Mouse (Mus musculus): ENCODE results near the gene Plxnc1. TPM values are rescaled to one million over a fixed set of nuclear protein-coding genes. Genes with fewer than 3 reads are reported as not detected.

Plxnc1 gene
- total RNA-seq, 2 experiments from 2014 or later = 37.2 to 47.8 TPM

DNA sequence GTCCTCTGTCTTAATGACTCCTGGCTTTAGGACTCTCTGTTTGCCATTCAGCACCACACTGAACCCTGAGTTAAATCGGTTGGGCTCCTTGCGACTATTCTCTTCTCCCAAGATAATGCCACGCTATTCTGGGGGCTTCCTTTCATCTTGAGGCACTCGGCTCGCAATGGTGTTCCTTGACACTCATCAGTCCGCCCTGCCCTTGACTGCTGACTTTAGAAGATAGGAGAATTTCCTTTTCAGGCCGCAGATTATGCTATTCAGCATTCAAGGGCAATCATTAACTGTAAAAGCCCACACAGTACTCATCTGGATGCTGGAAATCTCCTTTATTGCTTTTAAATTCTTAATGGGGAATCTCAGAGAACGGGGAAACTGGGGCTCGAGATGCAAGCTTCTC lies 108.8 kb downstream of the Plxnc1 start:
- intact Hi-C loops (cut with DNase I) = no loop called here
- DNase-seq (ENCODE audit: low spot score in 2 of 2) = no peak

DNA sequence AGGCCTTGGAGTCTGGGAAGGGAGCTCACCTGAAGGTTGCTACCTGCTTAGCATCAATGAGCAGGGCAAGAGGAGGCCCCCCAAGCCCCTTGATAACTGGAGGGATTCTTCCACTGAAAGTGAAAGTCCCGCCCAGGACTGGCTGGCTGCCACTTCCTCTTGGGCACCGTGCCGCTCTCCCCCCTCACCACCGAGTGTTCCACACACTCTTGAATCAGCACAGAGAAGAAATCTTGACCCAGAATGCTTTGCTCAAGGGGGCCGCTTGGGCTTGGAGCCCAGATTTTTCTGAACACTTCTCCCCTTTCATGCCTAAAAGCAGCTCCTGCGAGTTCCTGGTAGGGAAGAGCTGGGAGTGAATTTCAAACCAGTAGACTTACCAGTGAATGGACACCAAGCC lies 115.2 kb downstream of the Plxnc1 start:
- intact Hi-C loops (cut with DNase I) = loop anchor here (5.0 kb wide), 1 partner anchor 113 kb away; the partner anchor contains the start of gene Plxnc1

DNA sequence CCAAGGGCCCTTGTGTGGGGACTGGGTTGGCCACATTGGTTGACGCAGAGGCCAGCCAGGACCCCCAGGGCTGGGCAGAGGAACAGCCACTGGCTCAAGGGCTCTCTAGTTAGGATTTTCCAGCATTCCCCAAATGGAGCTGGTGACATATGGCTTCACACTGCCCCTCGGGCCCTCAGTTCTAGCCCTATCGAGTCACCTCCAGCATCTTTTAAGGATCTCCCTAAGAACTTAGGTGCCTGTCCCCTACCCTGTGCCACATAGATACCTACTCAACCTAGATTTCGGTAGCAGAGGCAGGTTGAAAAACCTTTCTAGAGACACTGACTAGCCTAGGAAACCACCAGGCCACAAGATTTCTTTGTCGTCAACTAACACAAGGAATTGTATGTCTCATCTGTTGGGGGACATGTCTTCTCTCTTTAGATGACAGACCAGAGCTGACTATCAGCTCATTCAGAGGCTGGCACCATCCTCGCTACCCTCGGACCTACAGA lies 115.9 kb downstream of the Plxnc1 start:
- no peak for DNase-seq (ENCODE audit: low spot score in 2 of 2)
- intact Hi-C loops (cut with DNase I) = loop anchor here (5.0 kb wide), 1 partner anchor 114 kb away; the partner anchor contains the start of gene Plxnc1

More for the DNA sequence above, 115.2 kb downstream of the Plxnc1 start:
- peak; percentile 88 to 92 for DNase-seq (ENCODE audit: low spot score in 2 of 2)

DNA sequence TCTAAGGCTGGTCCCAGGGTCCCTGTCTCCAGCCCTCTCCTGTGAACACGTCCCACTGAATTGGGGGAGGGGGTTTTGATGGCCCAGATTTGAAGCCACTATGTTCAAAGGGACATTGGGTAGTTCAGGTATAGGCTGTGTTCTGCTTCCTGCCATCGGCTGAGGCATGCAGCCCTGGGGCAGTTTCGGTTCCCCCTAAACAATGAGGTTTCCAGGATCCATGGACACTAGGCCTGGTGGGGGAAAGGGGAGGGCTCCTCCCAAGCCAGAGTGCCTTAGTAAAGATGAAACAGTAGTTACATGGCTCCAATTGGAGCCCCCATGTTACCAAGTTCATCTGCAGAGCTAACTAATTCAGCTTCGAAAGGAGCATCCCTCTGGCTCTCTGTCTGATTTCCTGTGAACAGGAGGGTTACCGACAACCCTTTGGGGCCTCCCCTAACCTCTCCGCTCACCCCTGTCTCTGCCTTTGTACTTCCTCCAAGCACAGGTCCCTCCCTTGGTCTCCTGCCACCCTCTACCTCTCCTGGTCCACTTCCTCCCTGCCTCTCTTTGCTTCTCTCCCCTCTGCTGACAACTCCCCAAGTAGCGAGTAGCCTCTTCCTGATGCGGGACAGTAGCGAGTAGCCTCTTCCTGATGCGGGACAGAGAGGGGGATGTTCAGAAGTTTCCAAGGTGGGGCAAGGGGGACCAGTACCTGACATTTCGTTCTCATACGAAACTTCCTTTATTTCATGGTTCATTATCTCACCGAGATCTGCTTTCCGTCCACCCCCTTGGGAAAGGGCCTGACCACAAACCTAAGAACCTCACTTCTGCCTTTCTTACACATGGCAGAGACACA lies 116.5 kb downstream of the Plxnc1 start:
- intact Hi-C loops (cut with DNase I) = loop anchor here (5.0 kb wide), 1 partner anchor 114 kb away; the partner anchor contains the start of gene Plxnc1
- DNase-seq (ENCODE audit: low spot score in 2 of 2) = no peak

DNA sequence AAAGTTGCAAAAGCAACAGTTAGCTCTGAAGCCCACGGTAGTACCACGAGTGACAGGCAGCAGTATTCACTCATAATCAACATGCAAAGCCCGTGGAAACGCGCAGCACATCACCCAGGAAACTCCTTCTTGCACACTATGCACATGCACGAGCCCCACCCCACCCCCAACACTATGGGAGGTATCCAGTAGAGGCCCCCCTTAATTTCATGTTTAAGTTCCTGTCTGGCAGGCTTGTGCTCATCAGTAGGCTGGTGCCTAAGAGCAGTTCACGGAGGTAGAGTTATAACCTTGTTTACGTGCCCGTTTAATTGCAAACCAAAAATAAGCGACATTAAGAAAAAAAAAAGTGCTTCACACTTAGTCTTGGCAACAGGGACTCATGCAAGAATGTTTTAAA lies 117.3 kb downstream of the Plxnc1 start:
- intact Hi-C loops (cut with DNase I) = loop anchor here (5.0 kb wide), 1 partner anchor 115 kb away; the partner anchor contains the start of gene Plxnc1
- DNase-seq (ENCODE audit: low spot score in 2 of 2) = no peak

DNA sequence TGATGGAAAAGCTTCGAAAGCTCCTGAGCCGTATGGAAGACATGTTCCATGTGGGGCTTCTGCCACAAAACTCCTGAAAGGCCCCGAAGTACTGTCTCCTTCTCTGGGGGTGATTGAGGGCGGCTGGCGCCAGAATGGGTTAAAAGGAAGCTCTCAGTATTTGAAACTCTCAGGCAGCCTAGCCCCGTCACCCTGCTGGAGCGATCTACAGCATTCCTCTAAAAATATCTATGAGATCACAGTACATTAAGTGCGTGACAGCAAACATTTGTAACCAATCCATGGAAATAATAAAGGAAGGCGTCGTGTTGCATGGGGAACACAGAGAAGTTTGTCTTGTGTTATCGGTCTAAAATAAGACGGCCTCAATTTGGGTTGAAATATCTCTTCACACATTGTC lies 118.2 kb downstream of the Plxnc1 start:
- intact Hi-C loops (cut with DNase I) = loop anchor here (5.0 kb wide), 1 partner anchor 116 kb away; the partner anchor contains the start of gene Plxnc1
- no peak for DNase-seq (ENCODE audit: low spot score in 2 of 2)

DNA sequence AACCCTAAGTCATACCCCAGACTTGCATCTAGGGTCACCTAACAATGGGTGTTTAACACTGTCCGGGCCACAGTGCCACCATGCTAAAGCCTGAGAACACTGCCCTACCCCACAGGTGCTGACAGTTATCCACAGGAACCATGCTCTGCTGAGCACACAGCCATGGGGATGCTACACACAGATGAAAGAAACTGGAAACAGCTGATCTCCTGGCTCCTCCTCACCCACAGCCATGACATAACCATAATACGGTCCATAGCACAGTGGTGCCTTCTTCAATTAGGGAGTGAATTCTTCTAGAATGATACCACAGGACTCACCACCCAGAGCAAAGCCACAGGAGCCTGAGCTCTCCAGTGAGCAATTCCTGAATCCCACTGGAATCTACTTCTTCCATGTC lies 118.7 kb downstream of the Plxnc1 start:
- intact Hi-C loops (cut with DNase I) = loop anchor here (5.0 kb wide), 1 partner anchor 116 kb away; the partner anchor contains the start of gene Plxnc1
- DNase-seq (ENCODE audit: low spot score in 2 of 2) = no peak

DNA sequence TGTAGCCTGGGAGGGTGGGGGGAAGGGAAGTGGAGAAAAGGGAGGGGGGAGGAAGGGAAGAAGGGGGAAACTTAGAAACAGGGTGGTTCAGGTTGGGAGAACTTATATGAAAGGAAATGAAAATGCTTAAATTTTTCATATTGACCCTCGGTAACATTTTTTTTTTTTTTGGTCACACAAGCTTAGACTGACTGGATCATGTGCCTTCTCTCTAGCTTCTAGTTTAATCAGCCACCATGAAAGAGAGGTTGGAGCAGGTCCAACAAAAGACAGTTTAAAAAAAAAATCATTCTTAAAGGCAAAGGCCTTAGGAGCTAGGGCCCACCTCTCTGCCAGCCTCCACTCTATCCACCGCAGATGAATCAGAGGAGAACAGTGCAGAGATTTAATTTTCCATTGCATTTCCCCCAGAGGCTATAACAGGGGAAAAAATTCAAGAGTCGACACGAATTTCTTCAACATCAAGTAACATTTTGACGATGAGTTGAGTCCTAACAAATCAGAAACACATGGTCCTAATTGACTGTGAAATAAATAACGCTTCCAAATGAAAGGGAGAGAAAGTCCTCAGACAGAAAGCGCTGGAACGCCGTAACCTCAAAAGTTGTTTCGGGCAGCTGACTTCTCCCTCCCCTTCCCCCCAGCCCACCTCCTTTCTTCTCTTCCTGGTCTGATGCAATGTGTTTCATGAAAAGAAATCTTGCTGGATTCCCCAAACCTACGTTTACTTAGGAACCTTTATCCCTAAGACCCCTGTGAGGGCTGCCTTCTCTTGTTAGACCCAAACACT lies 120.5 kb downstream of the Plxnc1 start:
- intact Hi-C loops (cut with DNase I) = no loop called here
- DNase-seq (ENCODE audit: low spot score in 2 of 2) = no peak

DNA sequence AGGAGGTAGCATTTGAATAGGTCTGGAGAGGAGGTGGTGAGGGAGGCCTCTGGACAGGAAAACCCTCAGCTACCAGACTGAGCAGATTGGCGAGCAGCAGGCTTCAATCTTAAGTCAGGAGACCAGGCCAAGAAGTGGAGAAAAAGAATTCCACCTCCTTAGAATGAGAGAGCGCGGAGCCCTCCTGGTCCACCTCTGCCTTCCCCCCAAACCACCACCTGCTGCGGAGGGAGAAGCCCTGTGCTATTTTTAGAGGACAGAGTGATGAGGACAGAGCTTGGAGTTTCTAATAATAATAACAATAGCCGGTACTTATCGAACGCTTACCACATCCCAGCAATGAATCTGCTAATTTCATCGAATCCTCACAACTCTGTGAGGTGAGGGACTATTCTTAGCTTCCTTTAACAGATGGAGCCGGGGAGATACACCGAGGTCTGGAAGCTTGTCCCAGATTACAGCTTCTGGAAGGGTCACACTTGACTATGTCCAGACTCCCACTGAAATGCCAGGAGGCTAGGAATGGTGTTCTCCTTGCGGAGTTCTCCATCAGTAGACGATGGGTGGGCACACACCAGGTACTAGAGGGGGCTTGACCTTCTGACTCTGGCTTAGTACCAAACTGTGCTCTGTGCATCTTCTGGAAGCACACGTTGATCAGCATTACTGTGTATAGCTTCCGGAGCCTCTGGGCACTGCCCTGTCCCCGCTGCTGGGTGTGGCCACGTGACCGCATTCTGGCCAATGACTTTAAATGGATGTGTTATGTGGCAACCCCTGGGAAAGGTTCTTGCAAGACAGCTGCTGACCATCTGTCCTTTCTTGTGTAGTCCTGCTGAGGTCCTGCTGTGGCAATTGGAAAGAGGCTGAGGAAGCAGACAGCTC lies 125.6 kb downstream of the Plxnc1 start:
- peak in 1 of 2 experiments; percentile 19 for DNase-seq (ENCODE audit: low spot score in 2 of 2)

DNA sequence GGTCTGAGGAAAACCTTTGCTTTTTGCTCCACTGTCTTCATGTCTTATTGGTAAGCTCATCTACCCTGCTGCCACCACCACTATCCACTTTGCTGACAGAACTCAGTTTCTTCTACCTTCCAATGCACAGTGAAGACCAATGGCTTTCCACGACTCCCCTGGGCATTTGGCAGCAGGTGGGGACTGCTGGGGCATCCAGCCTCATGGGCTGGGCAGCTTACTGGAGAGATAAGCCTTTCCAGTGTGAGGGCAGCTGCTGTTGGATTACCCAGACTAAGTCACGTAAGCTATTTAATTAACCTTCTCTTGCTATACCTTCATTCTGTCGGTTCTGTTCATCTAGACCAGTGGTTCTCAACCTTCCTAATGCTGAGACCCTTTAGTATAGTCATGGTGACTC lies 126.5 kb downstream of the Plxnc1 start:
- intact Hi-C loops (cut with DNase I) = no loop called here
- no peak for DNase-seq (ENCODE audit: low spot score in 2 of 2)

More for the DNA sequence above, 125.6 kb downstream of the Plxnc1 start:
- intact Hi-C loops (cut with DNase I) = no loop called here

DNA sequence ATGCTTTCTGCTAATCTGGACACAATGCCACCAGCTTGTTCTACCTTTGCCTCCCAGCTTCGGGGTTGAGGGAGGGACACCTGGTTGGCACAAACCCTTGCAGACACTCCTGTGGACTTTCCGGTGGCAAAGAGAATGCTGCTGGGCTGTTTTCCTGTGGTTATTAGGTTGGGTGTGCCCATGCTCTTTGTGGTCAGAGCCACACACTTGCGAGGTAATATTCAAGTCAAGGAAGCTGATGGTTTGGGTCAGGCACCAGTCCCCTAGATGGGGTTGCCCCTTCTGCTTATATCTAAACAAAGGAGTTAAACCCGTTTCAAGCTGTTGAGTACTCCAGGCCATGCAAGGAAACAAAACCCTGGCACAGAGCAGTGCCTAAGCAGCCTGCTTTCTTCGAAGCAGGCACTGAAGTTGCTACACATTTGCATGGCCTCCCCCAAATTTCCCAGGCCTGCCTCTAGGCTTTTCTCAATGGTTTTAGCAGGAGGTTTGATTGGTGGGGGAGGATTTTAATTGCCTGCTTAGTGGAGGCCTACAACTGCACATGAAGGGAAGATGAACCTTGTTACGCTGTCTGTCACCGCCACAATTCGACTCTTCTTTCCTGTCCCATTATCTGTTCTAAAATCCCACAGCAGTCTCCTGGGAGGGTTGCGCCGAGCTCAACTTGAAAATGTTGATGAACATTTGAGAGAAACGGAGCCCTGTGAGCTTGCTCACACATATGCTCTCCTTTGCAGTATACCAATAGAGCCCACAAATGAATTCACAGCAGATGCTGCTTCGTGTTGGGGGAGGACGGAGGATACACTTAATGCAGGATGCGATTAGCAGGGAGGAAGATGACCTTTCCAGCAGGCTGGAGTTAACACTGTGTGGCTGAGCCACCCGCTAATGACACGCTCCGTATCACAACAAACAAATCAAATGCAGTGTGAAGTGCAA lies 132.5 kb downstream of the Plxnc1 start:
- intact Hi-C loops (cut with DNase I) = no loop called here
- DNase-seq (ENCODE audit: low spot score in 2 of 2) = no peak

DNA sequence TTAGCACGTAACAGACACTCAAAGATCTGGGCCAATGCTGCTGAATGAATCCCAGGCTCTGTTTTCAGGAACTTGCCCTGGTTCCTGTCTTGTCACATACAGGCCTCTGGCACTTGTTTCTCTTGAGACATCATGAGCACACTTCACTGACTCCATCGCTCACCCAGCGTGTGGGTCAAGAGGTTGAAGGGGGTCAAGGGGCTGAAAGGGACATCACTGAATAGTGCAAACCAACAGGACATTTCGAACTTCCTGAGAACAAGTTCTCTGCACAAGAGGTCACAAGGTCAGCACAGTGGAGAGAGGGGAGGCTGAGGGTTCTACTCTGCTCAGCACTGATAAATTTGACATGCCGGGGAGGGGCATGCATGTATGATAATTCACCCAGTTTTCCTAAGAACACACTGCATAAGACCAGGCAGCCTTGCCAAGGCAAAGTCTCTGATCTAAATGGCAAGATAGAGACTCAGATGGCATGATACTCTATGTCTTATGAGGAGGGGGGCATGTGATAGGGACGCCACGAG lies 134.6 kb downstream of the Plxnc1 start:
- DNase-seq (ENCODE audit: low spot score in 2 of 2) = no peak
- intact Hi-C loops (cut with DNase I) = no loop called here

DNA sequence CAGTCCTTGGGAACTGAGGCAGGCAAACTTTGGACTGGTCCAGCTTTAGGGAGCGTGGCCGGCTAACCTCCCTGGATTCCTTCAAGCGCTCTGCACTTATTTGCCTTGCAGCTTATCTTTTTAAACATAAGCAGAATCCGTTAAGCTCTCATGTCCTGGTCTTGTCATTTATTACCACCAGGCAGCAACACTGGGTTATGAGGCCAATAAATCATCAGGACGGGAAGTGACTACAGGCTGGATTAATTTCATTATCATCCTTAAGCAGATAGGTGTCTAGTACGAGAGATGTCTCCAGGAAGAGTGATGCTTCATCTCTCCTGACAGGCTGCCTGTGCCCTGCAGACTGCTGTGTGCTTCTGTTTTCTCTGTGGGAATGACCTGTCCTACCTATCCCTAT lies 136.4 kb downstream of the Plxnc1 start:
- intact Hi-C loops (cut with DNase I) = no loop called here
- DNase-seq (ENCODE audit: low spot score in 2 of 2) = no peak

DNA sequence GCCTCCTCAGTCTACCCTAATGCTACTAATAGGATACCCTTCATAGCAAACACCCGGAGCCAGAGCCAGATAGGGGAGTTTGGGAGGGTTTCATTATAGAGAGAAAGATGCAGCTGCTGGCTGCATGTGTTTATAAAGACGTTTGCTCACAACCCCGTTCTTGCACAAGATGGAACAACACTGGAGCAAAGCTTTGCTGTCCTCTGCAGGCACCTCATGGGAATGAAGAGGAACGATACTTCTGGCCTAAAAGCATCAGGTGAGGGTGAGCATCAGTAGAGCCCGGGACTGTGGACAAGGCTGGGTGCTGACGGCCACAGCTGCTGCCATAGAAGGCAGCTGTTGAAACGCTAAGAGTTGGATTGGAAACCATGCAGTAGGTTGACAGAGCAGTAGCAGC lies 137.3 kb downstream of the Plxnc1 start:
- no peak for DNase-seq (ENCODE audit: low spot score in 2 of 2)
- intact Hi-C loops (cut with DNase I) = no loop called here

DNA sequence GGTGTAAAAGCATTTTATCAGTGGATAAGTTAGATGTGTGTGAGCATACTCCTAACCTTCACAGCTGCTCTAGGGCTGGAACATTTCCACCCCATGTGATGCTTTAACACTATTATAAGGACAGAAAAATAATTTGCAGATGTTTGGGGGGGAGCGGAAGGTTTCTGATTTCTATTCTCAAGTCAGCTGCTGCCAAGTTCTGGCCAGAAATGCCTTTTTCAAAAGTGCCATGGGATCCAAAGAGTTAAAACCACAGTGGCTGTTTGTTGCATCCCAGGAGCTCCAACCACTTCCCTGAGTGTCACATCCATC lies 139.8 kb downstream of the Plxnc1 start:
- no peak for DNase-seq (ENCODE audit: low spot score in 2 of 2)

DNA sequence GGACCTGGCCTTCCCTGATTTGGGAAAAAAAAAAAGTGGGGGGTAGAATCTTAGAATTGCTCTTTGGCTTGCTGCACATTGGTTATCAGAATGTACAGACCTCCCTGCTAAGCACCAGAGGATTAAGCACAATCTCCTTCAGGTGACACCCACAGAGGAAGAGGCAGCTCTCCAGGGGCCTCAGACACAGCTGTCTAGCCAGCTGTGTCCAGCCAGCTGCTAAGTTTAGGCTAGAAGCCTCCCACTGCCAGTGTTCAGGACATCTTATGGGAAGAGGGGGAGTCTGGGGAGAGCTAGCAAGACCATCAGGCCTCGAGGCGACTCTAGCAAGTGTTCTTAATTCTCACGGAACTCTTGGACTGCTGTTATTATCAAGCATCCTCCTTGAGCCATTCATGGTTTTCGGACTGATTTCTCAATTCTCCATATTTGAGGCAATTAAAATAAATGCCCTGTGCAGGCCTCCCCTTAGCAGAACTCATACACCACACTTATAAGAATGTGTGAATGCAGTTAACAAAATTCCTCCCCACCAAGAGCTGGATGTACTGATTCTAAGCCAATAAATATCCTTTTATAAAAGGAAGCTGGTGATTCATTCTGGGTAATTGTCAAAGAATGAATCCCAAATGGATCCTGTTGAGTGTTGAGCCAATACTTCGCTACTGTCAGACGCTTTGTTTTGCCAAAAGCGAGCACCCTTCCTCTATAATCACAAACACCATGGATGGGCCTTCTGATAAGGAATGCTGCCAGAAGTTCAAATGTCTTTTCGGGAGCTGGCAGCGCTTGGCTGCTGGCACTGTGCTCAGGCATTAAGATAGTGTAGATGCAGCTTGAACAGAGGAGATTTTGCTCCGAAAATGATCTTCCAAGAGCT lies 140.4 kb downstream of the Plxnc1 start:
- peak in 1 of 2 experiments; percentile 39 for DNase-seq (ENCODE audit: low spot score in 2 of 2)
- intact Hi-C loops (cut with DNase I) = no loop called here

More for the DNA sequence above, 139.8 kb downstream of the Plxnc1 start:
- intact Hi-C loops (cut with DNase I) = no loop called here

DNA sequence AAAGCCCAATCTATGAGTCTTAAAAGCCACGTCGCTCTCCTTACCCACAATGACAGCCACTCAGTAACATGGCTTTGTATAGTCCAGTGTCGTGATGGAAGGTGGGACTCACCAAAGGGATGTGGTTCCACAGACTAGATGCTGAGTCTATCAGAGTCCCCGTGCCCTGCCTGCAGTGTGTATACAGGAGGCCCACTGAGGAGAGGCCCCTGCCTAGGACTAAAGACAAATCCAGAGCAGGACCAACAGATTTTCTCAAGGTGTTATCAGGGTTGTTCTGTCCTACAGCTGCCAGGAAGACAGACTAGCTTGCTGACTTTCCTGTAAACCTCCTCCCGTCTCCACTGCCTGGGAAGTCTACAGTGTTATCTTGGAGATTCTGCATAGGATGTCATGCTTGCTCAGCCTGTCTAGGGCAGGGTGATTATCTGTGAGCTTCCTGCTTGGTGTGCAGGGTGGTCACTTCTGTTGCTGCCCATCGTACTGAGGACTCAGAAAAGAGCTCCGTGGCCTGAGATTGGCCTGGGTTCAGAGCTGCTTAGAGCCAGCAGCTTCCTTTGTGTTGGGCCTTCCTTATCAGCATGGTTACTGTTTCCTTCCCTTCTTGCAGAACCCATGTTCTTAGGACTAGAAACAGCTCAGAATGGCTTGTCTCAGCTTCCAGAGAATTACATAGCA lies 143.8 kb downstream of the Plxnc1 start:
- no peak for DNase-seq (ENCODE audit: low spot score in 2 of 2)
- intact Hi-C loops (cut with DNase I) = no loop called here

Measured in left cerebral cortex, postnatal 36 days (tissue).